Mouse (Mus musculus) urinary bladder, adult 18-20 months (tissue): Measurements from ENCODE around the gene Ptger2.

Source experiments
- DNase-seq, 2 experiments: peaks; one replicate each; pipeline ENCODE4 v3.0.0; 2022; ENCODE audit warnings: low spot score in 2 of 2, mixed read lengths in 2 of 2

The Ptger2 gene

GRCm38 (mm10) chr14:45048128-45048527, 60.1 kb downstream of the Ptger2 start:
- no peak for DNase-seq

- peak in 1 of 2 experiments; percentile 11 for DNase-seq
Measured at GRCm38 (mm10) chr14:45049689-45050418, 61.9 kb downstream of the Ptger2 start.

- DNase-seq = no peak
Measured at GRCm38 (mm10) chr14:45050419-45050776, 62.4 kb downstream of the Ptger2 start.

- no peak for DNase-seq
Measured at GRCm38 (mm10) chr14:45051116-45051515, 63.1 kb downstream of the Ptger2 start.
